Mouse (Mus musculus) stomach, postnatal 0 days (tissue): Measurements from ENCODE around the gene Utp4.

Source experiments
- CTCF ChIP-seq: IDR thresholded peaks from 2 replicates; pipeline ENCODE4 v1.5.1; 2016; ENCODE audit warnings: antibody characterized with exemption, low read depth, mild to moderate bottlenecking, moderate library complexity
- EP300 ChIP-seq: optimal IDR thresholded peaks from 2 replicates; pipeline ENCODE3; 2016; ENCODE audit warnings: antibody characterized with exemption

GRCm38 (mm10) chr8:106899473-106899872 is 6.0 kb downstream of the Utp4 start:
- TF ChIP-seq CTCF: no peak
- TF ChIP-seq EP300: no peak
